Mouse (Mus musculus) heart, postnatal 0 days (tissue): ENCODE results near the gene Vps52.

Experiments used
- CTCF ChIP-seq: IDR thresholded peaks from 2 replicates; pipeline ENCODE4 v1.5.1; 2016; ENCODE audit warnings: antibody characterized with exemption, control low read depth, low read depth
- EP300 ChIP-seq: IDR thresholded peaks from 2 replicates; pipeline ENCODE4 v1.6.1; 2016; ENCODE audit warnings: antibody characterized with exemption, low read depth

DNA sequence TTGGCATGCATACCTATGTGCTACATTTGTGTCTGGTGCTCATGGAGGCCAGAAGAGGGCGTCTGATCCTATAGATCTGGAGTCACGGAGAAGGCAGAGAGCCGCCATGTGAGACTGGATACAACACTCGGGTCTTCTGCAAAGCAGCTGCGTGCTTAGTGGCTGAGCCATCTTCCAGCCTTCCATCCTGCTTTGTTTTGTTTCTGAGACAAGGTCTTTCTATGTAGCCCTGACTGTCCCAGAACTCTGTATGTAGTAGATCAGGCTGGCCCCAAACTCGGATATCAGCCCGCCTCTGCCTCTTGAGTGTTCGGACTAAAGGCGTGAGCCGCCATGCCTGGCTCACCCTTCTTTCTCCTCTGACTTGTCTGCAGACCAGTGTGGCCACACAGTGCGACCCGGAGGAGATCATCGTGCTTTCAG lies 40.6 kb upstream of the Vps52 start:
- no peak for TF ChIP-seq EP300
- TF ChIP-seq CTCF = 0 out of 2 replicates have a peak, but pooled peaks have one; percentile 10
